Mouse (Mus musculus) fat pad, adult 2 months (tissue): Measurements from ENCODE around the gene Bcap29.
"Not testable (repeated sequence)": the region's sequence is repeated elsewhere in the genome, so short reads cannot be mapped to it uniquely, and the experiment has no call there.

Experiments
- DNase-seq: peaks from one replicate; pipeline ENCODE4 v3.0.0-alpha.2; 2011; ENCODE audit warnings: low read depth, low spot score; ENCODE audit errors: extremely low read depth

The Bcap29 gene

DNA sequence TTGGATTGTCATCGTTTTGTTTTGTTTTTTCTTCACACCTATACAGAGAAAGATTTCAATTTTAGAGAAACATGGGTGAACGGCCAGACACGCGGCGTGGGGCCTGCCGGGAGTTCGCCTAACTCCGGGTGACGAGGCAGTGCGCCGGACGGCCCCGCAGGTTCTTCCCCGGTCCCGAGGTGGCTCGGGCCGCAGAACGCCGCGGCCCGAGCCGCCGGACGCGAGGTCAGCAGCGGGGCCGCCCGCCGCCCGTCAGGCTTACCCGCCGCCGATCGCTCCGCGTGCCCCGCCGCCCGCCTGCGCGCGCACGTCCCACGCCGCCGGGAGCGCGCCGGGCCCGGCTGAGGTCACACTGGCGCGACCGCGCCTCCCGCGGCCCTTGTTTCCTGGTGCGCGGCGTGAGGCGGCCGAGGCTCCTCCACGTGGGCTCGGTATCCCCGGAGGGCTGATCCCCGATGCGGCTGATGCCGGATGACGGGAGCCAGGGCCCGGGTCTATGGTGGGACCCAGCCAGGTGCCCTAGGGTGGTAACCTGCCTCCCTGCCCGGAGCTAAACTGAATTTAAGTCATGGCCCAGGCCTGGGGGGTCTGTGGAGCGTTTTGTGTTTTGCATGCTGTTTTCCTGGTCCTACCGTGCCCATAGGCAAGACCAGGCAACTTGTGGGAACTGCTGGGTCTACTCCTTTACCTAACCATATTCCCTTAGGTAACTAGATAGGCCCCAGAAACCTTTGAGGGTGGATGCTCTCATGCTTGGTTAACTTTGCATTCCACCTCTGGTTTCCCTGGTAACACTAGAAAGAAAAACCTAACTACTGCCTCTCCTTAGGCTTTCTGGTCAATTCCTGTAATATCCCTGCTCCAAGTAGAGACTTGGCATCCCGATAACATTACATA is at the start of gene Bcap29:
Gene Bcap29 (minus strand): TSS at position 316 of the 897 bp plus-strand sequence.
- no peak for DNase-seq

DNA sequence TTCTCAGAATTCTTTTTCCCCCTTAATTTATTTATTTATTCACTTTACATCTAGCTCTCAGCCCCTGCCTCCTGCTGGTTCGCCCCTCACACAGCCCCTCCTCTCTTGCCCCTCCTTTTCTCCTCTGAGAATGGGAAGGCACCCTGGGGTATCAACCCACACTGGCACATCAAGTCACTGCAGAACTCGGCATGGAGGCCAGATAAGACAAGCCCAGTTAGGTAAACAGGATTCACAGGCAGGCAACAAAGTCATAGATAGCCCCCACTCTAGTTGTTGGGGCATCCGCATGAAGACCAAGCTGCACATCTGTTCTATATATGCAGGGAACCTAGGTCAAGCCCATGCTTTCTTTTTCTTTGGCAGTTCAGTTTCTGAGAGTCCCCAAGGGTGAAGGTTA is 32.7 kb upstream of the Bcap29 start:
- DNase-seq = no peak

DNA sequence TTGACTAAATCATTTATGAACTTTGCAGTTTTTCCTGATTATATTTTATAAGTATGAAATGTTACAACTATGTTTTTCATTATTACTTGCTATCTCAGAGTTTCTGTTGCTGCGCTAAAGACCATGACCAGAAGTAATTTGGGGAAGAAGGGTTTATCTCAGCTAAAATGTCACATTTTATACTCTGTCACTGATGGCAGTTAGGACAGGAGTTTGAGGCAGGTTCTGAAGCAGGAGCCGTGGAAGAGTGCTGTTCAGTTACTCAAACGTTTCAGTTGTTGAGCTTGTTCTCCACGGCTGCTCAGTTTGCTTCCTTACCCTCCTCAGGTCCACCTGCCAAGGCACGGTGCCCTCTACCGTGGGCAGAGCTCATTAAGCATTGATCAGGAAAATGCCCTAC is 31.5 kb upstream of the Bcap29 start:
- no peak for DNase-seq

DNA sequence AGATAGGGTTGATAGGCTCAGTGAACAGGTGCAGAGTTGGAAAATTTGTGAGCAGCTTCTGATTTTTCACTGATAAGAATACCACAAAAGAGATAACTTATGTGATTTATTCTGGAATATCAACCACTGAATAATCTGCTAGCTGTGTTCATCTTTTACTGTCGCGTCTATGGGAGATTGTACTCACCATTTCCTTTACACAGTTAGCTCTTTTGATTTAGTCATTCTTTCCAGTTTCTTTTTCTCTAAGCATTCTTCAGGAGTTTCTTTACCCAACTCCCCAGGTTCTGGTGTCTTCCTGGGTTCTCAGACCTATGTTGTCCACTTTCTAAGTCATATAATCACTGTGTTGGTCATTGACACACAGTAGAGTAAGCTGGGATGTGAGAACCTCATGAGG is 22.4 kb upstream of the Bcap29 start:
- DNase-seq = no peak

DNA sequence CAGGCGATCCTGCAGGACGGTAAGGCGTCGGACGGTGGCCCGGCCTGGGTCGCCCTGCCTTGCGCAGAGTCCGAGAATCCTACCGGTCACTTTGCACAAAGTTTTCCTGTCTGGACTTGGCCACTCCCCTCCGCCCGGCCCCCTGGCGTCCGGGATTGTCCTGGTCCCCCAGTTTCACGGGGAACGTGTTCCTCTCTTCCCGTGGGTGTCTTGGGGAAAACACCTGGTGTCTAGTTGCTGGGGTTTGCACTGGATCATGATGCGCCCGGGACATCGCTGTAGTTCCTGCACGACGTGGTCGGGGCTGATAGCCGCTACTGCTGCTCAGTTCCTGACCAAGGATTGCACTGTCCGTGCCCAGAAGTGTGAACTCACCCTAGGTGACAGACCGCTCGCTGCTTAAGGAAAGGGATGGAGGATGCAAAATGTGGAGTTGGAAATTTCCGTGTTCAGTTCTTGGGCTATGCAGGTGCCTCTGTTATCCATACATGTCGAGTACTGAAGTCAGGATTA is 20.6 kb upstream of the Bcap29 start:
- DNase-seq = no peak

DNA sequence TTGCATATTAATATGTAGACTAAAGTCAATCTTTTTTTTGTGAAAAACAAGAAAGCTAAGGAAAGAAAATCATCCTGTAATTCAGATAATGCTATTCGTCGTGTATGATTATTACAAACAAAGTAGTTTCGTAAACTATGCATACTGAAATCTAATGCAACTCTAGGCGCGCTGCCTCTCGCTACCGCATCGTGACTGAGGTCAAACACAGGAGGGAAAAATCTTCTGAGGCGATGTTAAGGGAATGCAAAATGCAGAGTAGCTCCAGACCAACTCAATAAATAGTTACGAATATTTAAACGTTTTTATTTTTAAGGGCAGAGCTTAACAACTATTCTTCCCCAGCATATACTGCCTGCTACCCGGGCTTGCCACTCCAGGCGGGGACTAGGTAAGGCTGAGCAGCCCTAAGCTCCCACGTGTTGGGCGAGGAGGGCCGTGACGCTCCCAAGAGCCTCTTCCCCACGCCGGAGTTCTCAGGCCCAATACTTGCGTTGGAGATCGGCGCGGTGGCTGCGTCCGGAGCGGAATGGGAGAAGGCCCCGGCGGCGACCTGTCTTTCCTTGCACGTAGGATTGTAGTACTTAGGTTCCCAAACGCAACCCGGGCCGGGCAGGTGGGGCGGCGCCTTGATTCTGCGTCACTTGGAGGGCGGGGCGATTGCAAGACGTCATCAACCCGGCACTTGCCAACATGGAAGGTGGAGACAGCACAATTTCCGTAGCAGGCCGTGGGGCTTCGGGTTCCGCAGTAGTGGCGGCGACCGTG is 19.9 kb upstream of the Bcap29 start, which contains the start of the genes Dus4l and Cog5:
Gene Dus4l (minus strand): TSS at position 630 of the 768 bp plus-strand sequence.
Gene Cog5 (plus strand): TSS at position 673 of the 768 bp plus-strand sequence.
- DNase-seq = peak; percentile 33

DNA sequence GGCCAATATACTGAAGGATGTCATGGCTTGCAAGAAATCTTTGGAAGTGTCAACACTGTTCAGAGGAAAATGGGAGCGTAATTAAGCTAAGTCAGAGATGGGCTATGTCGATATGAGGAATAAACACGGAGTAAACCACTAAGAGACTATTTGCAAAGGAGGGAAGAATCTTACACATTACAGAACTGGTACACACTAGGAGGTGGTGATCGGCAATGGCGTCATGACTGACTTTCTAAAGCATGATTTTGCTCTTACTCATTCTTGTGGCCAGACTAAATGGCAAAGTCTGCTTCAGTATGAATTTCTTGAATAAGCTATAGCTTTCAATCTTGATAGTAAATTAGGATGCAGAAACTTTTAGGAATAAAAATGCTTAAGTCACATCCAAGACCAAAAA is 19.2 kb upstream of the Bcap29 start:
- DNase-seq = no peak

DNA sequence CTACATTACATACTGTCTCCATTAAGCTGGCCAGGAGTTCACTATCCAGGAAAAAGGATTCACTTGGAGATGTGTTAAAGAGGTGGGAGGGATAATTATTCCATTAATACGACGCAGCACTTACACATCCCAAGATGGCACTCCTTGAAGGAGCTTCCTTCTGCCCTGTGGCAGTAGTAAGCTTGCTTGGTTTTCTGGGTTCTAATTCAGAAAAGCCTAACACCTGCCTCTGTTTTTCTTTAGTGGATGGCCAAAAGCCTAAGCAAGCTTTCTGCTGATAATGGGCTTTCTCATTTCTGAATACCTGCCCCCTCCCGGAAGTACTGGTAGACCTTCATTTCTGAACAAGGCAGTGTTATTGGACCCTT is 766 bp upstream of the Bcap29 start:
- no peak for DNase-seq

DNA sequence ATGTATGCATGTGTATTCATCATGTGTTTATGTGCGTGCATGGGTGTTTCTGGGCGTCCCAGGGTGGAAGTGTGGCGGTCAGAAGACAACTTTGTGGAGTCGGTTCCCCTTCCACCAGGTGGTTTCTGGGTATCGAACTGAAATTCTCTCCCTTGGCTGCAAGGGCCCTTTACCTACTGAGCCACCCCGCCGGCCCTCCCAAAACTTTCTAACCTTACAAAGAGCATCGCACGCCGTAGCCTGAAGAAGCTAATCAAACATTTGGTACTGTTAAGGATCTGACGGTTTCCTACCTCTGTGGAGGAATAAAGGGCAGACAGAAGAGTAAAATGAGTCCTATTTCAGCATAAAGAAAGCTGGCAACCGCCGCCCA is 502 bp downstream of the Bcap29 start:
- no peak for DNase-seq

DNA sequence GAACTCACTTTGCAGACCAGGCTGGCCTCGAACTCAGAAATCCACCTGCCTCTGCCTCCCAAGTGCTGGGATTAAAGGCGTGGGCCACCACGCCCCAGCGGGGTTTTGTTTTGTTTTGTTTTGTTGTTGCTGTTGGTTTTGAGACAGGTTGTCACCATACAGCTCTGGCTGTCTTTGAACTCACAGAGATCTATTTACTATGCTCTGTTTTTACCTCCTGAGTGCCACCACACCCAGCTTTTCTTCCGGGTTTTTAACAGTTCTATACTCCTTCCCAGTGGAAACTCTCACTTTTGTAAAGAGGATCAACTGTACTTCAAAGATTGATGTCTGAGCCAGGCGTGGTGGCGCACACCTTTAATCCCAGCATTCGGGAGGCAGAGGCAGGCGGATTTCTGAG is 6.1 kb downstream of the Bcap29 start:
- not testable (repeated sequence) for DNase-seq

DNA sequence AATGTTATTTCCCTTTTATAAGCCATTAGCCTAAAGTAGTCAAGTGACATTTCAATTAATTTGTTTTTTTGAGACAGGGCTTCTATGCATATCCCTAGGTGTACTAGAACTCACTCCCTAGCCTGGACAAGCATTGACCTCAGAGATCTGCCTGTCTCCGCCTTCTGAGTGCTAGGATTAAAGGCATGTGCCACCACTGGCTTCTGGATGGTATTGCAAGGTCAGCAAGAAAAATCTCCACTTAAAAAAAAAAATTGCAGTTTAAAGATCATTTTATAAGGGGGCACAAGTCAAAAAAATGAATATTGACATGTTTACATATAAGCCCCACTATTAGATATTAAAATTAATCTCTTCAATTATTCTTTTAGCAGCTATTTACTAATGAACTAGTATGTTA is 9.4 kb downstream of the Bcap29 start:
- no peak for DNase-seq

DNA sequence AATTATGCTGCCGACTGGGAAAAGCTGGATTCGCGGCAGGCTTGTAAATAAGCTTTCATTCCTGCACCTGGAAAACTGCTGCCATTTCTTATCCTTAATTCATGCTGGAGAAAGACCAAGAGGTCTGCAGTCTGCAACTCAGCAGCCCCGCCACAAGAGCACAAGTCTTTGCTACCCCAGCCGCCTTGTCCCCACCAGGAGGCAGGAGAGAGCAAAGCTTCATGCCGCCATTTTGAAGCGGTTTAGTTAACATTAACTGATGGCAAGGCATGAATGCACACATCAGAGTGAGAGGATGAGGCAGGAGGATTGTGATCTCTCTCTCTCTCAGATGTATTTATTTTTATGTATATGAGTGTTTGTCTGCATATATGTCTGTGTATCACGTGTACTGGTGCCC is 14.4 kb downstream of the Bcap29 start:
- no peak for DNase-seq

DNA sequence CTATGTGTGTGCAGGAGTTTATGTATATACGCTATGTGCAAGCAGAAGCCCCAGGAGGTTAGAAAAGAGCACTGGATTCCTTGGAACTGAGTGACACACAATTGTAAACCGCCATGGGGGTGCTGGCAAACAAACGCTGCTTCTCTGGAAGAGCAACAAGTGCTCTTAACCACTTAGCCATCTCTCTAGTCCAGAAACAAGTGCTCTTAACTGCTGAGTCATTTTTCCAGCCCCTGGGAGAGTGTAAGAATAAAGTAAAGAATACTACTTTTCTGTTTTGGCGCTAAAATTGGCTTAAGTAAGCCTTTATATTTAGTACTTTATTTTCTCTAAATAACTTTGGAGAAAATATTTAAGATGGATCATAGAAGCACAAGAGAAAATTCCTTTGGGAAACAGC is 21.1 kb downstream of the Bcap29 start:
- no peak for DNase-seq

DNA sequence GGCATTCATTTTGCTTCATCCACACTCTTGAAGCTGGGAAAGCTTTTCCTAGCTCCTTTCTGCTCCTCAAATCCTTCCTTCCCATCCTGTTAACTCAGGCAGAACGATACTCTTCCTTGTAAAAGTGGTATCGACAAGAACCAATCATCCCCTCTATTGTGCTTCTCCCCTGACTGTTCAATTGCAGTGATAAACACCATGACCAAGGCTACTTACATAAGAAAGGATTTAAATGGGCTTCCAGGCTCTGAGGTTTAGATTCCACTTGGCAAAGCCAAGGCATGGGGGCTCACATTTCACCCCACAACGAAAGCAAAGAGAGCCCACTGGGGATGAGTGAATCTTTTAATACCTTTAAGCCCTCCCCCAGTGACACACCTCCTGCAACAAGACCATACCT is 26.3 kb downstream of the Bcap29 start:
- DNase-seq = no peak

DNA sequence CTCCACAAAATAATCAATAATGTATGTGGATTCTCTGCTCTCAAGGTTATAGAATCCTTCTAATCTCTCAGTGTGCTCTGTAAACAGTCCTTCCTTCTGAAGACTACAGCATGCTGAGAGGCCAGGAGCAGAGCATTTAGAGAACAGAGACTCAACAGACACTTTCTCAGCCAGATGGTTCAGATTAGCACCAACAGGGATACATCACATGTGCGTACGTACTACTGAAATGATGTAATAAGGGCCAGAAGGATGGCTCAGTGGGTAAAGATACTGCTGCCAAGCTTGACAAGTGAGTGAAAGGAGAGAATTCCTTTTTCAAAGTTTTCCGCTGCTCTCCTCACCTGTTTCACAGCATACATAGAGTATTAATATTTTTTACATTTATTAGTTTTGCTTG is 29.6 kb downstream of the Bcap29 start:
- DNase-seq = no peak

DNA sequence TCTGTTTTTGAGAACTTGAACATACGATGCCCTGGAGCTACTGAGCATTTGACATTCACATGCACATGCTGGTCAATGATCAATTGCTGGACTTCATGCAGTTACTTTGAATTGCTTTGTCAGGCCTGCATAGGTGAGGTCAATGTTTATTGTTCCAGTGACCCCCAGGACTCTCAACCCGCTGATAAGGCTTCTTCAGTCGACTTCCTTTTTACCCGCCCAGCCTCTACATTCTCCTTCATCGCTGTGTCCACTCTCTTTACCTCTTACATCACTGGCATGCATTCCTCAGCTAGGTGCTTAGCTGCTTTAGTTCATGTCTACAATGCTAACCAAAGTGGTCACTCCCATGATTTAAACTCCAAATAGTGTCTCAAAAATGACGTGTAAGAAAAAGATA is 30.9 kb downstream of the Bcap29 start:
- DNase-seq = no peak

DNA sequence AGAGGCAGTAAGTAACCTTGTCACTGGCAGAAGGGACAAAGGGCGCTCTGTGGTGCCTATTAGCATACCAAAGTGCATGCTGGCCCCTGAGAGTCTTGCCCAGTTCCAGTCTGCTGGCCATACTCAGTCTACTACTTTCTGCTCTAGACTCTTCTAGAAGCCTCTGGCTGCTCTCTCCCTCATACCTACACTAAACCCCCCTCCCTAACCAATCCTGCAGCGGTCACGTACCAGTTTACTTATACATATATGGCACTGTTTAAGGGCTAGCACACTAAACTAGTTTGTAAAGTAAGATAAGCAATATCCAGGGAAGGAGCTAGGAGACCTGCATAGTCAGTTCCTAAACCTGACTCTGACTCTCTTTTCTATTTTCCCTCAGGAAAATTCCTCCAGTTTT is 40.2 kb downstream of the Bcap29 start:
- no peak for DNase-seq

DNA sequence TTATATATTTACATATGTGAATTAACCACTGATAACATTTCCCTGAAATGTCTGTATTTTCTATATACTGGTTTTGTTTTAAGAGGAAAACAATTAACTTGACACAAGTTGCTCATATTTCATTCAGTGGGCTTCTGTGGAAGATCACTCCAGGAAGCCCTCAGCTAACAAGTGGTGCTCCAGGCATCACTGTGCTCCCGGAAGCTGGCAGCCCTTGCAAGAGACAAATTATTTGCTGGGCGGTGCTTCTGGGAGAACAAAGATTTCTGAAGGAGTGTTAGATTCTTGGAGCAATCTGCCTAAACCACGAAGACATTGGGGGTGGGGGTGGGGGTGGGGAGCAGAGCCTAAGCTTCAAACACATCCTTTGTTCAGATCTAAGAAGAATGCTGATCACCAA is 42.4 kb downstream of the Bcap29 start:
- no peak for DNase-seq

DNA sequence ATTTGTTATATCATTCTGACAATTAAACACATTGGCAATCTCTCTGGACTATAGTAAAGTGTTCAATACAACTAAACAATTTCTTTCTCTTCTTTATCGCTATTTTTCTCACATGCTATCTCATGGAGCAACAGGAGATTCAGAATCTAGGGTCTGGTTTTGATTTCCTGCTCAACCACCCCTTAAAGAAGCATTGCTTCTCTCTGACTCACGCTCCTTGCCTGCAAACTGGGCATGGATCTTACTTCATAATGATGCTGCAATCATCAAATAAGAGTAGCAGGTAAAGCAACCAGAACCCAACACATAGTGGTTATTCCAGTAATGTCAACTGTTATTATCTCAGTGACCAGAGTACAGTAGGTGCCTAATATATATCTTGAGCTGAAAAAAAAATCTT is 50.7 kb downstream of the Bcap29 start:
- no peak for DNase-seq

DNA sequence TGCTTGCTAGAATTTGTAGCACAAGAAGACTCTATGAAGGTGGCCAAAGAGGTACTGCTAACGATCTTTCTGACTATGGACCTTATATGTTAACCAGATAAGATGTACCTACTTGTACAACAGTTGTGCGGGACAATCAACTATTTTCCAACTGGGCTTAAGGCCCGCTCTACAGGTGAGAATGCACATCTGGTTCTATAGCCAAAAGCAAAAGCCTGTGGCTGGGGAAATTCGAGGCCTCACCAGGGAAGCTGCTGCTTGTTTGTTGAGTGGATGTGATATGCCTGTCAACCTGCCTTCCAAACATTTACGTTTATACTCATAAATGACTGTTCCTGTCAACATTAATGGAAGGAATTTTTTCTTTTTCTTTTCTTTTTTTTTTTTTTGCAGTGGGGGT is 52.4 kb downstream of the Bcap29 start:
- no peak for DNase-seq

DNA sequence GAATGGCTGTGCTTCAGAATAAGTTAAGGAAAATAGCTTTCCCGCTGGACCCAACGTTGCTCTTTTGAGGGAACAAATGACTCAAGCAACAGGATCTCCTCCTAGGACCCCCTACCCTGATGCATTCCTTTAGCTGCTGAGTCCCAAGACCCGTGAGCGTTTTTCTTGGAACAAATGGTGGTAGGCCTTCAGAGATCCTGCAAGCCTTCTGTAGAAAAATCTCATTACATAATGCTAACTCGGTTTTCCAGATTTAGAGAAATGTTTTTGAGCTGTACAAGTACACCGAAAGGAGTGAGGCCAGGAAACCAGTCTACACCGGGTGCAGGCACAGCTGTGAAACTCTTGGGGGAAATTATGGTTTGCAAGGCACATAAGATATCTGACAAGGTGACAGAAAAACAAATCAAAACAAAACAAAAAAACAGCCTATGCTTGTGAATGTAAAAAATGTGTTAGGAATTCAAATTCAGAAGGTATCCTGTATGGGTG is 53.1 kb downstream of the Bcap29 start:
- DNase-seq = no peak
